Mouse (Mus musculus) C2C12 (cell line): ENCODE measurements around the gene Elmo2. TPM values are rescaled to one million over a fixed set of nuclear protein-coding genes. Genes with fewer than 3 reads are reported as not detected.

Experiments
- H3K27me3 ChIP-seq: one replicate; pipeline ENCODE4 v1.6.1; 2011; ENCODE audit not compliant: control insufficient read depth, insufficient read depth, insufficient read length
- H3K36me3 ChIP-seq: one replicate; pipeline ENCODE4 v1.6.1; 2011; ENCODE audit not compliant: control insufficient read depth, insufficient read depth
- H3K4me3 ChIP-seq: one replicate; pipeline ENCODE4 v1.5.1; 2011; ENCODE audit warnings: mild to moderate bottlenecking, control low read depth; ENCODE audit not compliant: poor library complexity, insufficient read depth, severe bottlenecking
- H3K79me2 ChIP-seq: one replicate; pipeline ENCODE4 v1.6.1; 2011; ENCODE audit not compliant: control insufficient read depth, insufficient read depth
- H3K79me3 ChIP-seq: one replicate; pipeline ENCODE4 v1.6.1; 2011; ENCODE audit warnings: low read depth, control low read depth
- H3ac ChIP-seq: one replicate; pipeline ENCODE3; 2011; ENCODE audit warnings: low read depth; ENCODE audit not compliant: control insufficient read depth, insufficient read length
- CEBPB ChIP-seq: IDR thresholded peaks from one replicate; pipeline ENCODE4 v1.6.1; 2011; ENCODE audit warnings: low read depth, mild to moderate bottlenecking, control low read depth, moderate library complexity
- CTCF ChIP-seq: IDR thresholded peaks from one replicate; pipeline ENCODE4 v1.5.1; 2011; ENCODE audit not compliant: control insufficient read depth, insufficient read depth, insufficient read length
- FOSL1 ChIP-seq: IDR thresholded peaks from one replicate; pipeline ENCODE4 v1.8.0; 2011; ENCODE audit warnings: mild to moderate bottlenecking, low read length; ENCODE audit not compliant: poor library complexity, insufficient read depth, severe bottlenecking
- MAX ChIP-seq: IDR thresholded peaks from one replicate; pipeline ENCODE4 v1.6.1; 2011; ENCODE audit warnings: mild to moderate bottlenecking, control low read depth
- MYOD1 ChIP-seq: IDR thresholded peaks from one replicate; pipeline ENCODE4 v1.6.1; 2011; ENCODE audit warnings: low read depth; ENCODE audit not compliant: control insufficient read depth, insufficient read length
- MYOG ChIP-seq: IDR thresholded peaks from one replicate; pipeline ENCODE4 v1.6.1; 2011; ENCODE audit not compliant: control insufficient read depth, insufficient read length; ENCODE audit errors: extremely low read depth
- USF1 ChIP-seq: IDR thresholded peaks from one replicate; pipeline ENCODE4 v1.6.1; 2011; ENCODE audit warnings: low read depth, mild to moderate bottlenecking, control low read depth, moderate library complexity
- polyA plus RNA-seq: library from polyadenylated mRNA; unstranded; fragments of >200 nt; fragmentation: generic; extraction: Trizol; gene quantifications from one replicate; pipeline ENCODE4 v1.2.1, GENCODE M21; 2012; ENCODE audit warnings: missing spikeins

Elmo2 gene
- polyA plus RNA-seq, 1 experiment = 26.4 TPM

GRCm38 (mm10) chr2:165321981-165322735 is 4.1 kb downstream of the Elmo2 start:
- no peak for TF ChIP-seq FOSL1
- TF ChIP-seq CTCF = no peak
- TF ChIP-seq MYOG = no peak
- TF ChIP-seq MYOD1 = no peak
- no peak for TF ChIP-seq CEBPB
- no peak for TF ChIP-seq MAX
- no peak for TF ChIP-seq USF1

GRCm38 (mm10) chr2:165321381-165321888 is 4.8 kb downstream of the Elmo2 start:
- peaks cover 92% of the 10 kb centered on the region for H3K79me2 ChIP-seq
- TF ChIP-seq USF1 (no peak), CEBPB (no peak), MAX (no peak), CTCF (no peak), MYOD1 (no peak), MYOG (no peak), FOSL1 (no peak)
- H3K27me3 ChIP-seq = no peaks in the 10 kb centered on the region
- H3K79me3 ChIP-seq = peaks cover 47% of the 10 kb centered on the region
- no peak overlapping the region for H3K4me3 ChIP-seq
- no peak overlapping the region for H3ac ChIP-seq
- H3K36me3 ChIP-seq = peaks cover 14% of the 10 kb centered on the region

More at GRCm38 (mm10) chr2:165321981-165322735, 4.1 kb downstream of the Elmo2 start:
- H3K4me3 ChIP-seq = no peak overlapping the region
- H3ac ChIP-seq = no peak overlapping the region
- H3K27me3 ChIP-seq = no peaks in the 10 kb centered on the region
- peaks cover 47% of the 10 kb centered on the region for H3K79me3 ChIP-seq
- H3K79me2 ChIP-seq = peaks cover 90% of the 10 kb centered on the region
- H3K36me3 ChIP-seq = peaks cover 14% of the 10 kb centered on the region

GRCm38 (mm10) chr2:165320531-165321150 is 5.6 kb downstream of the Elmo2 start:
- Histone ChIP-seq H3K79me2 (peaks cover 86% of the 10 kb centered on the region), H3K4me3 (no peak overlapping the region), H3K79me3 (peaks cover 47% of the 10 kb centered on the region), H3K27me3 (no peaks in the 10 kb centered on the region), H3ac (no peak overlapping the region), H3K36me3 (peaks cover 14% of the 10 kb centered on the region)
- TF ChIP-seq MYOD1 = no peak
- TF ChIP-seq MAX = no peak
- TF ChIP-seq FOSL1 = no peak
- no peak for TF ChIP-seq CEBPB
- TF ChIP-seq MYOG = no peak
- no peak for TF ChIP-seq USF1
- TF ChIP-seq CTCF = no peak

GRCm38 (mm10) chr2:165319503-165319902 is 6.8 kb downstream of the Elmo2 start:
- TF ChIP-seq CTCF (no peak), FOSL1 (no peak), CEBPB (no peak), USF1 (no peak), MAX (no peak)
- H3K79me2 ChIP-seq = peaks cover 75% of the 10 kb centered on the region
- H3K36me3 ChIP-seq = peaks cover 25% of the 10 kb centered on the region
- H3K27me3 ChIP-seq = no peaks in the 10 kb centered on the region
- no peak overlapping the region for H3ac ChIP-seq
- H3K4me3 ChIP-seq = no peak overlapping the region
- H3K79me3 ChIP-seq = peaks cover 40% of the 10 kb centered on the region

GRCm38 (mm10) chr2:165318941-165319340 is 7.3 kb downstream of the Elmo2 start:
- TF ChIP-seq MYOG = no peak
- TF ChIP-seq CTCF = no peak
- TF ChIP-seq USF1 = no peak
- TF ChIP-seq MAX = no peak
- no peak for TF ChIP-seq MYOD1
- no peak for TF ChIP-seq CEBPB
- TF ChIP-seq FOSL1 = no peak
- Histone ChIP-seq H3K4me3 (no peak overlapping the region), H3K79me3 (peaks cover 36% of the 10 kb centered on the region)

More at GRCm38 (mm10) chr2:165318941-165319340, 7.3 kb downstream of the Elmo2 start:
- no peaks in the 10 kb centered on the region for H3K27me3 ChIP-seq
- H3K79me2 ChIP-seq = peaks cover 69% of the 10 kb centered on the region
- peaks cover 28% of the 10 kb centered on the region for H3K36me3 ChIP-seq
- H3ac ChIP-seq = no peak overlapping the region
